Mouse (Mus musculus) hindbrain, embryonic 15.5 days (tissue): Measurements from ENCODE around the gene Hs3st6. TPM values are rescaled to one million over a fixed set of nuclear protein-coding genes. Genes with fewer than 3 reads are reported as not detected.
A peak's percentile ranks its signal among the peaks of the same experiment; 100 is the strongest.
"Not testable (repeated sequence)": the region's sequence is repeated elsewhere in the genome, so short reads cannot be mapped to it uniquely, and the experiment has no call there.

Source experiments
- ATAC-seq: fragments of 200-750 bp; cut with Nextera tagmentation; 2 replicates; pipeline ENCODE4 v1.8.0; 2017; ENCODE audit warnings: low read depth, moderate number of reproducible peaks, moderate TSS enrichment; ENCODE audit not compliant: low FRiP score
- H3K27ac ChIP-seq: fragments of 300-500 bp; sonication (generic); replicated peaks from 2 replicates; pipeline ENCODE4 v1.5.1; 2015; ENCODE audit warnings: mild to moderate bottlenecking, inconsistent platforms
- H3K27me3 ChIP-seq: fragments of 300-500 bp; sonication (generic); 2 replicates; pipeline ENCODE4 v1.6.1; 2015; ENCODE audit warnings: control low read depth, inconsistent platforms
- H3K36me3 ChIP-seq: fragments of 300-500 bp; sonication (generic); 2 replicates; pipeline ENCODE4 v1.6.1; 2015; ENCODE audit warnings: control low read depth, inconsistent platforms
- H3K4me1 ChIP-seq: fragments of 300-500 bp; sonication (generic); replicated peaks from 2 replicates; pipeline ENCODE4 v1.6.1; 2015; ENCODE audit warnings: control low read depth, inconsistent platforms
- H3K4me2 ChIP-seq: fragments of 300-500 bp; sonication (generic); 2 replicates; pipeline ENCODE4 v1.6.1; 2015; ENCODE audit warnings: moderate library complexity, mild to moderate bottlenecking, inconsistent platforms
- H3K4me3 ChIP-seq: fragments of 300-500 bp; sonication (generic); 2 replicates; pipeline ENCODE4 v1.5.1; 2015; ENCODE audit warnings: mild to moderate bottlenecking, inconsistent platforms
- H3K9ac ChIP-seq: fragments of 300-500 bp; sonication (generic); 2 replicates; pipeline ENCODE4 v1.6.1; 2015; ENCODE audit warnings: inconsistent platforms
- H3K9me3 ChIP-seq: fragments of 300-500 bp; sonication (generic); 2 replicates; pipeline ENCODE4 v1.6.1; 2016; ENCODE audit warnings: control low read depth, inconsistent platforms
- WGBS: fragments of 180-500 bp; shearing (Covaris S2); methylation state at CpG from one replicate; pipeline ENCODE4 v1.1.7; 2015; 5-methylcytosine and 5-hydroxymethylcytosine counted together
- polyA plus RNA-seq: library from polyadenylated mRNA; unstranded; fragments of >200 nt; fragmentation: Nextera tagmentation; extraction: Ambion mirVana; gene quantifications from 2 replicates; pipeline ENCODE4 v1.2.1, GENCODE M21; 2015

The Hs3st6 gene
- polyA plus RNA-seq, 1 experiment from 2014 or later, result 0.30 TPM

GRCm38 (mm10) chr17:24720616-24721015 is 32.2 kb upstream of the Hs3st6 start:
- not testable (repeated sequence) for H3K27me3 ChIP-seq, H3K9me3 ChIP-seq, ATAC-seq
- Histone ChIP-seq H3K4me1 (peaks cover 40% of the 10 kb centered on the region), H3K36me3 (peaks cover 20% of the 10 kb centered on the region), H3K9ac (peak overlapping the region; percentile 83), H3K4me3 (peak overlapping the region; percentile 93), H3K4me2 (peak overlapping the region; percentile 81), H3K27ac (peak overlapping the region; percentile 85; the same call in 1 of the 2 replicates)
- under 1% methylated on average over 11 of the region's 11 CpGs for WGBS

- not testable (repeated sequence) for H3K9me3 ChIP-seq, H3K27me3 ChIP-seq, ATAC-seq, H3K27ac ChIP-seq
- Histone ChIP-seq H3K4me3 (peak overlapping the region; percentile 93), H3K4me2 (peak overlapping the region; percentile 81), H3K9ac (peak overlapping the region; percentile 24; the same call in 1 of the 2 replicates), H3K36me3 (peaks cover 17% of the 10 kb centered on the region), H3K4me1 (peaks cover 40% of the 10 kb centered on the region)
- 77% methylated on average over 7 of the region's 7 CpGs for WGBS
Measured at GRCm38 (mm10) chr17:24721383-24721955, 31.3 kb upstream of the Hs3st6 start.

GRCm38 (mm10) chr17:24722220-24722924 is 30.4 kb upstream of the Hs3st6 start:
- WGBS, result 33% methylated on average over 13 of the region's 13 CpGs
- Histone ChIP-seq H3K9ac (no peak overlapping the region), H3K4me3 (peak overlapping the region; percentile 78; the same call in 1 of the 2 replicates)

GRCm38 (mm10) chr17:24723122-24723880 is 29.5 kb upstream of the Hs3st6 start:
- Histone ChIP-seq H3K9me3 (no peaks in the 10 kb centered on the region), H3K4me3 (peak overlapping the region; percentile 78), H3K36me3 (peaks cover 13% of the 10 kb centered on the region), H3K4me2 (peak overlapping the region; percentile 81), H3K4me1 (peaks cover 40% of the 10 kb centered on the region), H3K27ac (peak overlapping the region; percentile 84), H3K27me3 (no peaks in the 10 kb centered on the region), H3K9ac (peak overlapping the region; percentile 91)
- WGBS, result 4% methylated on average over 12 of the region's 12 CpGs
- ATAC-seq, result no peak

More at GRCm38 (mm10) chr17:24722220-24722924, 30.4 kb upstream of the Hs3st6 start:
- peaks cover 40% of the 10 kb centered on the region for H3K4me1 ChIP-seq
- peaks cover 13% of the 10 kb centered on the region for H3K36me3 ChIP-seq
- no peak for ATAC-seq
- no peaks in the 10 kb centered on the region for H3K9me3 ChIP-seq
- no peaks in the 10 kb centered on the region for H3K27me3 ChIP-seq
- peak overlapping the region; percentile 81 for H3K4me2 ChIP-seq
- no peak overlapping the region for H3K27ac ChIP-seq

GRCm38 (mm10) chr17:24723881-24724180 is 29.0 kb upstream of the Hs3st6 start:
- 1% methylated on average over 15 of the region's 15 CpGs for WGBS
- peaks cover 35% of the 10 kb centered on the region for H3K4me1 ChIP-seq
- peak overlapping the region; percentile 84 for H3K27ac ChIP-seq
- H3K4me3 ChIP-seq, result peak overlapping the region; percentile 78
- no peaks in the 10 kb centered on the region for H3K9me3 ChIP-seq
- peaks cover 13% of the 10 kb centered on the region for H3K36me3 ChIP-seq
- ATAC-seq, result no peak
- peak overlapping the region; percentile 91 for H3K9ac ChIP-seq
- H3K27me3 ChIP-seq, result no peaks in the 10 kb centered on the region
- peak overlapping the region; percentile 81 for H3K4me2 ChIP-seq

GRCm38 (mm10) chr17:24724184-24724583 is 28.6 kb upstream of the Hs3st6 start, which contains the start of gene Ndufb10:
Gene Ndufb10, minus strand, starts transcription at chr17:24724478.
- peaks cover 13% of the 10 kb centered on the region for H3K36me3 ChIP-seq
- 0% methylated on average over 30 of the region's 30 CpGs for WGBS
- peak; percentile 77 for ATAC-seq

GRCm38 (mm10) chr17:24725637-24726390 is 27.0 kb upstream of the Hs3st6 start:
- Histone ChIP-seq H3K36me3 (peaks cover 13% of the 10 kb centered on the region), H3K9me3 (no peaks in the 10 kb centered on the region), H3K27ac (no peak overlapping the region), H3K9ac (no peak overlapping the region), H3K4me3 (no peak overlapping the region), H3K4me1 (peaks cover 27% of the 10 kb centered on the region), H3K4me2 (no peak overlapping the region), H3K27me3 (no peaks in the 10 kb centered on the region)
- 75% methylated on average over 3 of the region's 3 CpGs for WGBS
- ATAC-seq, result no peak

More at GRCm38 (mm10) chr17:24724184-24724583, 28.6 kb upstream of the Hs3st6 start, which contains the start of gene Ndufb10:
- Histone ChIP-seq H3K27me3 (no peaks in the 10 kb centered on the region), H3K4me3 (peak within 1 kb of the TSS; percentile 78), H3K9ac (peak within 1 kb of the TSS; percentile 91), H3K27ac (peak within 1 kb of the TSS; percentile 84), H3K4me1 (peaks cover 31% of the 10 kb centered on the region), H3K4me2 (peak within 1 kb of the TSS; percentile 81), H3K9me3 (no peaks in the 10 kb centered on the region)

GRCm38 (mm10) chr17:24727618-24728017 is 25.2 kb upstream of the Hs3st6 start, which contains the start of gene Rpl3l:
Gene Rpl3l, plus strand, starts transcription at chr17:24727820.
- no peaks in the 10 kb centered on the region for H3K36me3 ChIP-seq
- no peak within 1 kb of the TSS for H3K4me2 ChIP-seq
- H3K9ac ChIP-seq, result no peak within 1 kb of the TSS
- WGBS, result 82% methylated on average over 2 of the region's 2 CpGs
- ATAC-seq, result no peak
- H3K27me3 ChIP-seq, result no peaks in the 10 kb centered on the region
- H3K9me3 ChIP-seq, result no peaks in the 10 kb centered on the region
- no peak within 1 kb of the TSS for H3K4me3 ChIP-seq
- peaks cover 11% of the 10 kb centered on the region for H3K4me1 ChIP-seq
- no peak within 1 kb of the TSS for H3K27ac ChIP-seq

GRCm38 (mm10) chr17:24728184-24728583 is 24.6 kb upstream of the Hs3st6 start:
- Histone ChIP-seq H3K4me2 (no peak overlapping the region), H3K9me3 (no peaks in the 10 kb centered on the region), H3K27ac (no peak overlapping the region), H3K4me3 (no peak overlapping the region), H3K27me3 (no peaks in the 10 kb centered on the region), H3K36me3 (no peaks in the 10 kb centered on the region), H3K4me1 (peaks cover 6% of the 10 kb centered on the region), H3K9ac (no peak overlapping the region)
- 74% methylated on average over 17 of the region's 17 CpGs for WGBS
- ATAC-seq, result no peak

- ATAC-seq, result no peak
- Histone ChIP-seq H3K4me1 (no peaks in the 10 kb centered on the region), H3K27ac (no peak overlapping the region), H3K36me3 (no peaks in the 10 kb centered on the region), H3K9me3 (no peaks in the 10 kb centered on the region), H3K27me3 (no peaks in the 10 kb centered on the region), H3K9ac (no peak overlapping the region), H3K4me2 (no peak overlapping the region), H3K4me3 (no peak overlapping the region)
- WGBS, result 79% methylated on average over 6 of the region's 6 CpGs
Measured at GRCm38 (mm10) chr17:24729067-24729466, 23.7 kb upstream of the Hs3st6 start.

- Histone ChIP-seq H3K4me3 (no peak overlapping the region), H3K4me2 (no peak overlapping the region), H3K4me1 (peaks cover 2% of the 10 kb centered on the region), H3K9me3 (no peaks in the 10 kb centered on the region), H3K27ac (no peak overlapping the region), H3K36me3 (no peaks in the 10 kb centered on the region), H3K27me3 (no peaks in the 10 kb centered on the region), H3K9ac (no peak overlapping the region)
- WGBS, result 84% methylated on average over 14 of the region's 14 CpGs
- no peak for ATAC-seq
Measured at GRCm38 (mm10) chr17:24730787-24731186, 22.0 kb upstream of the Hs3st6 start.
